In genomic region chrX:107477066-107477465, GRCm38 (mm10) we compare ENCODE assay signal across 8 mouse cellular contexts.
A peak's percentile ranks its signal among the peaks of the same experiment; 100 is the strongest.
DNase-seq lines count a peak whose midpoint lies in the region; ATAC-seq and TF ChIP-seq lines count a peak whose summit lies in the region.

No protein-coding gene starts in this region.

- no peaks in the 10 kb centered on the region for H3K9me3 ChIP-seq in forebrain, embryonic 10.5 days
- no peaks in the 10 kb centered on the region for H3K9me3 ChIP-seq in forebrain, embryonic 15.5 days

- no peaks in the 10 kb centered on the region for H3K27me3 ChIP-seq in forebrain, embryonic 10.5 days (ENCODE audit: poor library complexity, severe bottlenecking)
- H3K27me3 ChIP-seq in forebrain, embryonic 15.5 days: no peaks in the 10 kb centered on the region
- H3K27me3 ChIP-seq in thymus, adult 2 months (ENCODE audit: control insufficient read depth, insufficient read depth, low read length): no peaks in the 10 kb centered on the region
- H3K27me3 ChIP-seq in kidney, adult 2 months (replicated peaks; ENCODE audit: control insufficient read depth, insufficient read depth, low read length): no peaks in the 10 kb centered on the region

- no peak for TF ChIP-seq CTCF in thymus, adult 2 months (IDR thresholded peaks at IDR 0.05; ENCODE audit: borderline replicate concordance, control insufficient read depth, extremely low read depth, insufficient read depth, low read length, poor library complexity)
- 0 out of 2 replicates have a peak, but pooled peaks have one; percentile 37 for TF ChIP-seq CTCF in cortical plate, adult 2 months (IDR thresholded peaks at IDR 0.05; ENCODE audit: extremely low read depth, insufficient read depth, low read length)
- peak; percentile 42 for TF ChIP-seq CTCF in kidney, adult 2 months (conservative IDR thresholded peaks at IDR 0.05; ENCODE audit: insufficient read depth, insufficient read length, low read depth, low read length)

- no peak for ATAC-seq in forebrain, embryonic 15.5 days (replicated peaks)

- DNase-seq in forebrain, embryonic 10.5 days (ENCODE audit: extremely low spot score, low spot score): peak; percentile 17
- DNase-seq in thymus, adult 2 months: peak; percentile 45
- no peak for DNase-seq in thymus, adult 18-20 months
- peak; percentile 21 for DNase-seq in kidney, adult 2 months
- peak; percentile 27 for DNase-seq in lung, postnatal 10 days
- DNase-seq in telencephalon, adult 2 months (ENCODE audit: low read depth, low spot score): peak; percentile 3

- H3K4me3 ChIP-seq in forebrain, embryonic 10.5 days: no peak overlapping the region
- H3K4me3 ChIP-seq in forebrain, embryonic 15.5 days: no peak overlapping the region
- H3K4me3 ChIP-seq in thymus, adult 2 months (ENCODE audit: control insufficient read depth, insufficient read depth, low read length): no peak overlapping the region
- no peak overlapping the region for H3K4me3 ChIP-seq in cortical plate, adult 2 months (ENCODE audit: insufficient read depth, low read length)
- H3K4me3 ChIP-seq in kidney, adult 2 months (ENCODE audit: insufficient read depth, low read depth, low read length): no peak overlapping the region

- no peaks in the 10 kb centered on the region for H3K36me3 ChIP-seq in forebrain, embryonic 10.5 days (replicated peaks)
- no peaks in the 10 kb centered on the region for H3K36me3 ChIP-seq in forebrain, embryonic 15.5 days
- no peaks in the 10 kb centered on the region for H3K36me3 ChIP-seq in thymus, adult 2 months (ENCODE audit: control insufficient read depth, insufficient read depth, low read length)
- no peaks in the 10 kb centered on the region for H3K36me3 ChIP-seq in kidney, adult 2 months (ENCODE audit: control insufficient read depth, insufficient read depth, low read length)

- H3K4me1 ChIP-seq in forebrain, embryonic 10.5 days: no peaks in the 10 kb centered on the region
- no peaks in the 10 kb centered on the region for H3K4me1 ChIP-seq in forebrain, embryonic 15.5 days
- H3K4me1 ChIP-seq in thymus, adult 2 months (replicated peaks; ENCODE audit: control insufficient read depth, insufficient read depth, low read length): no peaks in the 10 kb centered on the region
- H3K4me1 ChIP-seq in cortical plate, adult 2 months (ENCODE audit: control insufficient read depth, insufficient read depth, low read length): no peaks in the 10 kb centered on the region
- no peaks in the 10 kb centered on the region for H3K4me1 ChIP-seq in kidney, adult 2 months (ENCODE audit: control insufficient read depth, insufficient read depth, low read length)

- no peak for TF ChIP-seq POLR2A in thymus, adult 2 months (IDR thresholded peaks at IDR 0.05; ENCODE audit: control insufficient read depth, extremely low read depth, insufficient read depth, low read length, poor library complexity)
- TF ChIP-seq POLR2A in cortical plate, adult 2 months (IDR thresholded peaks at IDR 0.05; ENCODE audit: extremely low read depth, insufficient read depth, low read length): no peak
- no peak for TF ChIP-seq POLR2A in kidney, adult 2 months (IDR thresholded peaks at IDR 0.05; ENCODE audit: low read depth, low read length)

- H3K27ac ChIP-seq in forebrain, embryonic 10.5 days: no peak overlapping the region
- no peak overlapping the region for H3K27ac ChIP-seq in forebrain, embryonic 15.5 days (replicated peaks)
- no peak overlapping the region for H3K27ac ChIP-seq in thymus, adult 2 months (ENCODE audit: control insufficient read depth, insufficient read depth, low read length)
- H3K27ac ChIP-seq in cortical plate, adult 2 months (ENCODE audit: insufficient read depth, low read length): no peak overlapping the region
- H3K27ac ChIP-seq in kidney, adult 2 months (ENCODE audit: insufficient read depth, low read depth, low read length): no peak overlapping the region

- H3K4me2 ChIP-seq in forebrain, embryonic 15.5 days (replicated peaks): no peak overlapping the region

- no peak overlapping the region for H3K9ac ChIP-seq in forebrain, embryonic 15.5 days (replicated peaks)

- 22% methylated on average over 5 of the region's 5 CpGs for WGBS in forebrain, embryonic 10.5 days
- 20% methylated on average over 5 of the region's 5 CpGs for WGBS in forebrain, embryonic 15.5 days
- WGBS in thymus, adult 2 months: 3% methylated on average over 5 of the region's 5 CpGs
- 2% methylated on average over 5 of the region's 5 CpGs for WGBS in kidney, adult 2 months

Comparison
In these comparisons a context has a peak if more than half of its experiments do, and no peak if none do; other contexts are left out.
1. DNase-seq: peak in forebrain, embryonic 10.5 days (single experiment), thymus, adult 2 months (single experiment), kidney, adult 2 months (single experiment), lung, postnatal 10 days (single experiment) and telencephalon, adult 2 months (single experiment); none in thymus, adult 18-20 months (0 of 2).